Mouse (Mus musculus) megakaryocyte, embryonic 14.5 days (primary cell): ENCODE measurements around the gene Mpp2. TPM values are rescaled to one million over a fixed set of nuclear protein-coding genes. Genes with fewer than 3 reads are reported as not detected.

Experiments
- H3K27me3 ChIP-seq: replicated peaks from 2 replicates; pipeline ENCODE3; 2012; ENCODE audit warnings: inconsistent platforms
- H3K36me3 ChIP-seq: replicated peaks from 2 replicates; pipeline ENCODE3; 2012; ENCODE audit warnings: low read length, inconsistent platforms, mixed read lengths
- H3K4me1 ChIP-seq: 2 replicates; pipeline ENCODE4 v1.6.1; 2012; ENCODE audit warnings: inconsistent platforms
- H3K4me3 ChIP-seq: replicated peaks from 2 replicates; pipeline ENCODE3; 2012; ENCODE audit warnings: moderate library complexity, mild to moderate bottlenecking, inconsistent platforms
- H3K9me3 ChIP-seq: 2 replicates; pipeline ENCODE4 v1.6.1; 2012; ENCODE audit warnings: inconsistent platforms
- FLI1 ChIP-seq: IDR thresholded peaks from 2 replicates; pipeline ENCODE4 v1.6.1; 2012; ENCODE audit warnings: low read length, inconsistent platforms, mixed read lengths
- GATA1 ChIP-seq: IDR thresholded peaks from 3 replicates; pipeline ENCODE4 v1.6.1; 2012; ENCODE audit warnings: mixed read lengths, low read length, inconsistent platforms, borderline replicate concordance
- polyA plus RNA-seq: library from polyadenylated mRNA; stranded (reverse); fragments of >175 nt; gene quantifications from 2 replicates; pipeline ENCODE4 v1.2.3, GENCODE M21; 2012; ENCODE audit warnings: low replicate concordance; ENCODE audit not compliant: insufficient read depth

Gene Mpp2
- polyA plus RNA-seq, 1 experiment = 7.0 TPM

- Histone ChIP-seq H3K9me3 (peaks cover 2% of the 10 kb centered on the region; the same call in 1 of the 2 replicates), H3K36me3 (no peaks in the 10 kb centered on the region), H3K4me1 (peaks cover 16% of the 10 kb centered on the region), H3K27me3 (peaks cover 37% of the 10 kb centered on the region), H3K4me3 (no peak overlapping the region)
- no peak for TF ChIP-seq GATA1
- no peak for TF ChIP-seq FLI1
Measured at GRCm38 (mm10) chr11:102039487-102040137, 48.7 kb downstream of the Mpp2 start.

GRCm38 (mm10) chr11:102037789-102038188 is 50.5 kb downstream of the Mpp2 start:
- H3K9me3 ChIP-seq = no peaks in the 10 kb centered on the region
- H3K36me3 ChIP-seq = no peaks in the 10 kb centered on the region
- H3K4me1 ChIP-seq = peaks cover 16% of the 10 kb centered on the region
- TF ChIP-seq FLI1 (no peak), GATA1 (no peak)
- H3K4me3 ChIP-seq = no peak overlapping the region
- H3K27me3 ChIP-seq = peaks cover 32% of the 10 kb centered on the region

DNA sequence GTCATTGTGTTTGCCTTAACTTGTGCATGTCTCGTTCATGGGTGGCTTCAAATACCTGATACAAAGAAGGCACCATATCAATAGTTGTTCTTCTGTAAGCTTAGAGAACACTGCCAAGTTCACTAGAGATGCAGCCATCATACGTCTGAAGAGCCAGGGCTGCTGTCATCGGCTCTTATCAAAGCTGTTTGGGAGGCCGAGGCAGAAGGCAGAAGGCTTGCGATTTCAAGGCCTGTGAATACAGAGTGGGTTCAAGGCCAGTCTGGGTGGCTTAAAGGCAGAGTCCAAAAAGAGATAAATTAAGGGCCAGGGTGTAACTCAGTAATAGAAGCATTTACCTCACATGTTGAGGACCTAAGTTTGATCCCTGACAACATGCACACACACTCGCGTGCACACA is 52.0 kb downstream of the Mpp2 start:
- Histone ChIP-seq H3K4me3 (no peak overlapping the region), H3K4me1 (peaks cover 11% of the 10 kb centered on the region), H3K36me3 (no peaks in the 10 kb centered on the region), H3K9me3 (no peaks in the 10 kb centered on the region), H3K27me3 (peaks cover 32% of the 10 kb centered on the region)
- TF ChIP-seq GATA1 (no peak), FLI1 (no peak)

GRCm38 (mm10) chr11:102035456-102035960 is 52.8 kb downstream of the Mpp2 start:
- TF ChIP-seq GATA1 (no peak), FLI1 (no peak)
- H3K27me3 ChIP-seq = peaks cover 38% of the 10 kb centered on the region
- H3K36me3 ChIP-seq = no peaks in the 10 kb centered on the region

DNA sequence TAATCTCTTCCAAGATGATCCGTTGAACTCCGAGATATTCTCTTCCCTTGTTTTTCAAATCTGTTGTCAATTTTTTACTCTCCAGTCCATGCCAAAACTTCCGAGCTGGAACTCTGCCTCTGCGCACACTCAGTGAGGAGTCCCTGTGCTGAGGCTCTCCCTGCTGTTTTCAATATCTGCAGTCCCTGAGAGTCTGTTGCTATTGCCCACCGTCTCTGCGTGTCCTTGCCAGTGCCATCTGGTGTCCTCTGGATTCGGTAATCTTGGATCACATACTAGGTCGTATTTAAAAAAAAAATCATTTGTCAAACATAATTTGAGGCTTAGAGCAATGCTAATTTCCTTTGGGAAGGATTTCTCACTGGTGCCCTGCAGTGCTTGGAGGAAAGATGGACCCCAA is 53.4 kb downstream of the Mpp2 start:
- peaks cover 44% of the 10 kb centered on the region for H3K27me3 ChIP-seq
- no peak for TF ChIP-seq FLI1
- TF ChIP-seq GATA1 = no peak
- H3K36me3 ChIP-seq = no peaks in the 10 kb centered on the region
- H3K4me1 ChIP-seq = peaks cover 12% of the 10 kb centered on the region; the same call in 1 of the 2 replicates
- no peaks in the 10 kb centered on the region for H3K9me3 ChIP-seq
- H3K4me3 ChIP-seq = no peak overlapping the region

More at GRCm38 (mm10) chr11:102035456-102035960, 52.8 kb downstream of the Mpp2 start:
- H3K9me3 ChIP-seq = no peaks in the 10 kb centered on the region
- no peak overlapping the region for H3K4me3 ChIP-seq
- H3K4me1 ChIP-seq = peaks cover 9% of the 10 kb centered on the region; the same call in 1 of the 2 replicates

DNA sequence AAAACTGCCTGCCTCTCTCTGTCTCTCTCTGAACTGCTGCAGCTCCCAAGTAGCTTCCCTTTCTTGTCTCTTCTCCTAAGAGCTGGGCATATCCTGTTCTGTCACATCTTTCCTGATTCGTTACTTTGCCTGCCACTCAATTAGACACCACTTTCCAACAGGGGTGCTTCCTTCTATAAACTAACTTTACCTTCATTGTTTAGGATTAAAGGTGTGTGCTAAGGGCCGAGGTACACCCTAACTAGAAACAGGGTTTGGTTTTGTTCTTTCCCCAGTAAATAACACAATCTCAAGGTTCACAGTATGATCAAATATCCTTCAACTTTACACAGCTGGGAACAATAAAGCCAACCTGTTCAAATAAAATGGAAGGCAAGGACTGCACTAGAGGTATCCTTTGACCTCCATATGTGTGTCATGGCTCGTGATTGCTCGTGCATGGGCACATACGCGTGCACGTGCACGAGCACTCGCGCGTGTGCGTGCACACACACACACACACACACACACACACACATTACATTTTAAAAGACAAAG is 55.2 kb downstream of the Mpp2 start:
- Histone ChIP-seq H3K36me3 (no peaks in the 10 kb centered on the region), H3K4me3 (no peak overlapping the region), H3K9me3 (no peaks in the 10 kb centered on the region), H3K4me1 (peaks cover 8% of the 10 kb centered on the region; the same call in 1 of the 2 replicates), H3K27me3 (peaks cover 50% of the 10 kb centered on the region)
- TF ChIP-seq FLI1 (no peak), GATA1 (no peak)

DNA sequence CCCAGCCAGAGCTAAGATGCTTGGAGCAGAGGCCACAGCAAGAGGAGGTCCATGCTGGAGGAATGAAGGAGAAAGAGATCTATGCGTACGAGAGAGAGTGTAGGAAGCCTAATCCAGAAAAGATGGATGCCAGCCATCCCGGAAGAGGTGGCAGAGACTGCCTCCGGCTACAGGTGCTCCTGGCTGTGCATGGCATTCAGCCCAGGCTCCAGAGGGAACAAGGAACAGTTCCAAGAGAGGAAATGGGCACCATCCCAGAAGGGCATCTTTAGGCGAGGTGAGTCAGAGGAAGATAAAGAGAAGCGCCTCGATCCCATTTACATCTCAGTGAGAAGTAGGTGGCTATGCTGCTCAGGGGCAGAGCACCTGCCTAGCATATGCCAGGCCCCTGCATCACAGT is 57.2 kb downstream of the Mpp2 start:
- H3K27me3 ChIP-seq = peaks cover 55% of the 10 kb centered on the region
- H3K36me3 ChIP-seq = no peaks in the 10 kb centered on the region
- peaks cover 24% of the 10 kb centered on the region for H3K4me1 ChIP-seq
- no peak for TF ChIP-seq GATA1
- no peak for TF ChIP-seq FLI1
- no peak overlapping the region for H3K4me3 ChIP-seq
- no peaks in the 10 kb centered on the region for H3K9me3 ChIP-seq

GRCm38 (mm10) chr11:102029966-102030365 is 58.3 kb downstream of the Mpp2 start:
- TF ChIP-seq GATA1 = no peak
- no peak for TF ChIP-seq FLI1
- H3K9me3 ChIP-seq = no peaks in the 10 kb centered on the region
- H3K4me3 ChIP-seq = no peak overlapping the region
- H3K27me3 ChIP-seq = peaks cover 64% of the 10 kb centered on the region
- peaks cover 26% of the 10 kb centered on the region for H3K4me1 ChIP-seq
- H3K36me3 ChIP-seq = no peaks in the 10 kb centered on the region

- Histone ChIP-seq H3K4me1 (peaks cover 26% of the 10 kb centered on the region), H3K9me3 (no peaks in the 10 kb centered on the region), H3K27me3 (peaks cover 67% of the 10 kb centered on the region), H3K4me3 (no peak overlapping the region), H3K36me3 (no peaks in the 10 kb centered on the region)
- TF ChIP-seq FLI1 = no peak
- TF ChIP-seq GATA1 = no peak
Measured at GRCm38 (mm10) chr11:102029304-102029703, 59.0 kb downstream of the Mpp2 start.
